Mouse (Mus musculus): Measurements from ENCODE around the gene Usp17la. TPM values are rescaled to one million over a fixed set of nuclear protein-coding genes. Genes with fewer than 3 reads are reported as not detected.

Gene Usp17la
- polyA plus RNA-seq, 1 experiment from 2014 or later = not detected

DNA sequence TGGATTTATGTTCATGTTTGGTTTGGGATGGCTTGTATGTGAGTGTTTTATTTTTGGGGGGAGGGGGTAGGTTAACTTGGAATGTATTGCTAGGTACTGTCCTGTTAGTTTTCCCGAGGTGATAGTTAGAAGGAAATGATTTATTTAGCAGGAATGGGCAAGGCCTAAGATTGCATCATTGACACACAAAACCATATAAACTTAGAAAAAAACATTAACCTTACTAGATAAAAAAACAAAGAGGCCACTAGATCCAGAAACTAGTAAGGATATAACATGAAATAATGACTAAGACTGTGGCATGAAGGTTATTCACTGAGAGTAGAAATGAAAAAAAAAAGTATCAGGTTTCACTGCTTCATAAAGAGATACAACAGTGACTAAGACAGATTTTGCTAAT is 874 bp downstream of the Usp17la start:
- H3K9me3 ChIP-seq (ENCODE audit: control insufficient read depth, low read length) = no peaks in the 10 kb centered on the region
- H3K9ac ChIP-seq (ENCODE audit: low read length) = no peak overlapping the region
- WGBS = 63% methylated on average over 1 of the region's 1 CpGs
- H3K4me2 ChIP-seq (replicated peaks; ENCODE audit: low read depth) = no peak overlapping the region
- H3K4me3 ChIP-seq (ENCODE audit: low read depth, low read length) = no peak overlapping the region
- H3K27me3 ChIP-seq (ENCODE audit: control insufficient read depth, insufficient read depth, low read length) = no peaks in the 10 kb centered on the region
- no peak for DNase-seq (ENCODE audit: low spot score)
- no peak for TF ChIP-seq CTCF (IDR thresholded peaks at IDR 0.05; ENCODE audit: low read depth)
- ATAC-seq (ENCODE audit: low FRiP score, low TSS enrichment) = no peak
- no peaks in the 10 kb centered on the region for H3K36me3 ChIP-seq (ENCODE audit: control insufficient read depth, insufficient read depth, low read length)
- H3K4me1 ChIP-seq (replicated peaks; ENCODE audit: control insufficient read depth, insufficient read depth) = no peaks in the 10 kb centered on the region
- no peak overlapping the region for H3K27ac ChIP-seq (replicated peaks)

DNA sequence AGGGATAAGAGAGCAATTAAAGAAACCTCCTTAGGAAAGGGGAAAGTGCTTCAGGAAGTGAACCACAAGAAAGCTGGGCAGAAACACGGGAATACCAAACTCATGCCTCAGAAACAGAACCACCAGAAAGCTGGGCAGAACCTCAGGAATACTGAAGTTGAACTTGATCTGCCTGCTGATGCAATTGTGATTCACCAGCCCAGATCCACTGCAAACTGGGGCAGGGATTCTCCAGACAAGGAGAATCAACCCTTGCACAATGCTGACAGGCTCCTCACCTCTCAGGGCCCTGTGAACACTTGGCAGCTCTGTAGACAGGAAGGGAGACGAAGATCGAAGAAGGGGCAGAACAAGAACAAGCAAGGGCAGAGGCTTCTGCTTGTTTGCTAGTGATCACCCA is 4.6 kb downstream of the Usp17la start:
- H3K4me2 ChIP-seq (replicated peaks; ENCODE audit: low read depth) = no peak overlapping the region
- H3K9me3 ChIP-seq (ENCODE audit: control insufficient read depth, low read length) = no peaks in the 10 kb centered on the region
- ATAC-seq (ENCODE audit: low FRiP score, low TSS enrichment) (no peak), DNase-seq (ENCODE audit: low spot score) (no peak)
- no peak overlapping the region for H3K27ac ChIP-seq (replicated peaks)
- H3K9ac ChIP-seq (ENCODE audit: low read length) = no peak overlapping the region
- no peaks in the 10 kb centered on the region for H3K27me3 ChIP-seq (ENCODE audit: control insufficient read depth, insufficient read depth, low read length)
- H3K4me3 ChIP-seq (ENCODE audit: low read depth, low read length) = no peak overlapping the region
- H3K36me3 ChIP-seq (ENCODE audit: control insufficient read depth, insufficient read depth, low read length) = no peaks in the 10 kb centered on the region
- no peak for TF ChIP-seq CTCF (IDR thresholded peaks at IDR 0.05; ENCODE audit: low read depth)
- TF ChIP-seq EP300 (optimal IDR thresholded peaks at IDR 0.05) = no peak
- 67% methylated on average over 3 of the region's 3 CpGs for WGBS
- no peaks in the 10 kb centered on the region for H3K4me1 ChIP-seq (replicated peaks; ENCODE audit: control insufficient read depth, insufficient read depth)

DNA sequence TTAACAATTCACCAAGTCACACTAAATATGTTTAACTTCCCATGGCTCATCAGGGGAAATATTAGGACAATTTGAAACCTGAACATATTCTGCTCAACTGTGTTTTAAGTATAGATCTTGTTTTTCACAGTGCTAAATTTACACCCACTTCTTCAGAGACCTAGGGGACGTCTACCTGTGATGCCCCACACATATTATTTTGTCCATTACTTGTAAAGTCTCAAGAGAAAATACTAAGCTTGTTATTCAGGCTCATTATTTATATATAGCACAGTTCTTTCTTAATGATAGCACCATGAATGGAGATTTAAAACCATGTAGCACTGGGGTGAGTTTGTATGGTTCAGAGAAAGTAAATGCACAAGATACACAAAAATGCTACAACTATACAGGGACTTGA is 20.9 kb downstream of the Usp17la start, which contains the start of gene Olfr665:
Olfr665 (plus strand) TSS at position 301 of the 400 bp plus-strand sequence.
- WGBS = 26% methylated on average over 1 of the region's 1 CpGs
- ATAC-seq (ENCODE audit: low FRiP score, low TSS enrichment) (no peak), DNase-seq (ENCODE audit: low spot score) (no peak)
- TF ChIP-seq CTCF (IDR thresholded peaks at IDR 0.05; ENCODE audit: low read depth) (no peak), EP300 (optimal IDR thresholded peaks at IDR 0.05) (no peak)
- Histone ChIP-seq H3K27ac (replicated peaks) (no peak within 1 kb of the TSS), H3K9ac (ENCODE audit: low read length) (no peak within 1 kb of the TSS), H3K4me3 (ENCODE audit: low read depth, low read length) (no peak within 1 kb of the TSS), H3K27me3 (ENCODE audit: control insufficient read depth, insufficient read depth, low read length) (no peaks in the 10 kb centered on the region), H3K9me3 (ENCODE audit: control insufficient read depth, low read length) (no peaks in the 10 kb centered on the region), H3K4me1 (replicated peaks; ENCODE audit: control insufficient read depth, insufficient read depth) (no peaks in the 10 kb centered on the region), H3K4me2 (replicated peaks; ENCODE audit: low read depth) (no peak within 1 kb of the TSS), H3K36me3 (ENCODE audit: control insufficient read depth, insufficient read depth, low read length) (no peaks in the 10 kb centered on the region)

DNA sequence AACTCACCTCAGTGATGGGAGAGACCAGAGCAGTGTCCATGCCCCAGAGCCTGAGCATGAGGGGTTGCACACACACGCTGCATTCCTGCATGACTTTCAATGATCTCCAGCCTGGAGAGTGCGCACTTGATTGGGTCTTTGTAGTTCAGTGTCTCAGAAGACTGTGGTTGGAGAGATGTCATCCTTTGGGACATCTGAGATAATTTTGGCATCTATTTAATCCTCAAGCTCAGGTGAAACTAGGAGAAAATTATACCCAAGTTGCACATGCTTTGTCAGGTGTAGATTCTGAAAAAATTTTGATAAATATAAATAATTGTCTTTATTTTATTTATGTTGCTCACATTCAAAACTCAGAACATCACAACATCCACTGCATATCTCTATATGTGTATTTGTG is 39.0 kb downstream of the Usp17la start, which contains the start of gene Olfr666:
Olfr666 (minus strand) TSS at position 101 of the 400 bp plus-strand sequence.
- TF ChIP-seq EP300 (optimal IDR thresholded peaks at IDR 0.05) = no peak
- no peak for TF ChIP-seq CTCF (IDR thresholded peaks at IDR 0.05; ENCODE audit: low read depth)
- no peak within 1 kb of the TSS for H3K4me3 ChIP-seq (ENCODE audit: low read depth, low read length)
- no peaks in the 10 kb centered on the region for H3K9me3 ChIP-seq (ENCODE audit: control insufficient read depth, low read length)
- no peak within 1 kb of the TSS for H3K4me2 ChIP-seq (replicated peaks; ENCODE audit: low read depth)
- H3K4me1 ChIP-seq (replicated peaks; ENCODE audit: control insufficient read depth, insufficient read depth) = no peaks in the 10 kb centered on the region
- no peaks in the 10 kb centered on the region for H3K27me3 ChIP-seq (ENCODE audit: control insufficient read depth, insufficient read depth, low read length)
- no peaks in the 10 kb centered on the region for H3K36me3 ChIP-seq (ENCODE audit: control insufficient read depth, insufficient read depth, low read length)
- no peak for ATAC-seq (ENCODE audit: low FRiP score, low TSS enrichment)
- 77% methylated on average over 2 of the region's 2 CpGs for WGBS
- no peak within 1 kb of the TSS for H3K9ac ChIP-seq (ENCODE audit: low read length)
- no peak within 1 kb of the TSS for H3K27ac ChIP-seq (replicated peaks)
- no peak for DNase-seq (ENCODE audit: low spot score)

Other genes starting within 250 kb of the Usp17la start
- not detected in 2 replicates for gene Olfr656, start 243.1 kb upstream of the Usp17la start, polyA plus RNA-seq (2015; fragmentation: Nextera tagmentation; extraction: Ambion mirVana)
- gene Olfr657, start 232.2 kb upstream of the Usp17la start, polyA plus RNA-seq (2015; fragmentation: Nextera tagmentation; extraction: Ambion mirVana) = not detected in 2 replicates
- gene Olfr658, start 209.7 kb upstream of the Usp17la start, polyA plus RNA-seq (2015; fragmentation: Nextera tagmentation; extraction: Ambion mirVana) = not detected in 2 replicates
- gene Olfr659, start 190.3 kb upstream of the Usp17la start, polyA plus RNA-seq (2015; fragmentation: Nextera tagmentation; extraction: Ambion mirVana) = not detected in 2 replicates
- gene Olfr661, start 170.5 kb upstream of the Usp17la start, polyA plus RNA-seq (2015; fragmentation: Nextera tagmentation; extraction: Ambion mirVana) = not detected in 2 replicates
- not detected in 2 replicates for gene Usp17le, start 79.5 kb upstream of the Usp17la start, polyA plus RNA-seq (2015; fragmentation: Nextera tagmentation; extraction: Ambion mirVana)
- not detected in 2 replicates for gene Usp17lb, start 14.4 kb upstream of the Usp17la start, polyA plus RNA-seq (2015; fragmentation: Nextera tagmentation; extraction: Ambion mirVana)
- not detected in 2 replicates for gene Olfr665, start 21.0 kb downstream of the Usp17la start, polyA plus RNA-seq (2015; fragmentation: Nextera tagmentation; extraction: Ambion mirVana)
- gene Olfr666, start 38.9 kb downstream of the Usp17la start, polyA plus RNA-seq (2015; fragmentation: Nextera tagmentation; extraction: Ambion mirVana) = 0.10 TPM in 1 of 2 replicates, not detected in the other
- not detected in 2 replicates for gene Olfr667, start 64.5 kb downstream of the Usp17la start, polyA plus RNA-seq (2015; fragmentation: Nextera tagmentation; extraction: Ambion mirVana)
- not detected in 2 replicates for gene Olfr668, start 71.0 kb downstream of the Usp17la start, polyA plus RNA-seq (2015; fragmentation: Nextera tagmentation; extraction: Ambion mirVana)
- not detected in 2 replicates for gene Olfr669, start 77.2 kb downstream of the Usp17la start, polyA plus RNA-seq (2015; fragmentation: Nextera tagmentation; extraction: Ambion mirVana)
- not detected in 2 replicates for gene Olfr670, start 105.6 kb downstream of the Usp17la start, polyA plus RNA-seq (2015; fragmentation: Nextera tagmentation; extraction: Ambion mirVana)
- gene Olfr671, start 122.1 kb downstream of the Usp17la start, polyA plus RNA-seq (2015; fragmentation: Nextera tagmentation; extraction: Ambion mirVana) = not detected in 2 replicates
- not detected in 2 replicates for gene Olfr672, start 145.0 kb downstream of the Usp17la start, polyA plus RNA-seq (2015; fragmentation: Nextera tagmentation; extraction: Ambion mirVana)
- not detected in 2 replicates for gene Olfr675, start 171.5 kb downstream of the Usp17la start, polyA plus RNA-seq (2015; fragmentation: Nextera tagmentation; extraction: Ambion mirVana)
- gene Olfr676, start 175.7 kb downstream of the Usp17la start, polyA plus RNA-seq (2015; fragmentation: Nextera tagmentation; extraction: Ambion mirVana) = not detected in 2 replicates
- not detected in 2 replicates for gene Olfr677, start 194.4 kb downstream of the Usp17la start, polyA plus RNA-seq (2015; fragmentation: Nextera tagmentation; extraction: Ambion mirVana)
- gene Olfr678, start 207.5 kb downstream of the Usp17la start, polyA plus RNA-seq (2015; fragmentation: Nextera tagmentation; extraction: Ambion mirVana) = not detected in 2 replicates
- not detected in 2 replicates for gene Olfr679, start 224.2 kb downstream of the Usp17la start, polyA plus RNA-seq (2015; fragmentation: Nextera tagmentation; extraction: Ambion mirVana)
- not detected in 2 replicates for gene Olfr680-ps1, start 235.8 kb downstream of the Usp17la start, polyA plus RNA-seq (2015; fragmentation: Nextera tagmentation; extraction: Ambion mirVana)

All from stomach, postnatal 0 days (tissue).